Mouse (Mus musculus) lung, embryonic 15.5 days (tissue): ENCODE measurements at regions not wholly inside any gene's neighbourhood (a gene's known extent, or its start where the extent isn't known, plus 50 kb on each side); places are given as distances from the start of the nearest gene placed in this dataset.

Experiments used
- ATAC-seq: fragments of 200-750 bp; cut with Nextera tagmentation; 2 replicates; pipeline ENCODE4 v1.8.0; 2017; ENCODE audit warnings: moderate number of reproducible peaks, borderline replicate concordance; ENCODE audit not compliant: low FRiP score, low TSS enrichment; ENCODE audit errors: extremely low read depth
- H3K27ac ChIP-seq: fragments of 300-500 bp; sonication (generic); 2 replicates; pipeline ENCODE4 v1.5.1; 2015; ENCODE audit warnings: moderate library complexity, mild to moderate bottlenecking, inconsistent platforms
- H3K27me3 ChIP-seq: fragments of 300-500 bp; sonication (generic); 2 replicates; pipeline ENCODE4 v1.6.1; 2015; ENCODE audit warnings: inconsistent platforms
- H3K36me3 ChIP-seq: fragments of 300-500 bp; sonication (generic); 2 replicates; pipeline ENCODE4 v1.6.1; 2015; ENCODE audit warnings: inconsistent platforms
- H3K4me1 ChIP-seq: fragments of 300-500 bp; sonication (generic); 2 replicates; pipeline ENCODE4 v1.6.1; 2015; ENCODE audit warnings: inconsistent platforms
- H3K4me2 ChIP-seq: fragments of 300-500 bp; sonication (generic); 2 replicates; pipeline ENCODE4 v1.6.1; 2015; ENCODE audit warnings: inconsistent platforms, mild to moderate bottlenecking, moderate library complexity
- H3K4me3 ChIP-seq: fragments of 300-500 bp; sonication (generic); 2 replicates; pipeline ENCODE4 v1.5.1; 2015; ENCODE audit warnings: mild to moderate bottlenecking, inconsistent platforms
- H3K9ac ChIP-seq: fragments of 300-500 bp; sonication (generic); 2 replicates; pipeline ENCODE4 v1.6.1; 2015; ENCODE audit warnings: inconsistent platforms
- H3K9me3 ChIP-seq: fragments of 300-500 bp; sonication (generic); 2 replicates; pipeline ENCODE4 v1.6.1; 2016; ENCODE audit warnings: inconsistent platforms
- WGBS: fragments of 180-500 bp; shearing (Covaris S2); methylation state at CpG from one replicate; pipeline ENCODE4 v1.1.7; 2015; 5-methylcytosine and 5-hydroxymethylcytosine counted together

- no peaks in the 10 kb centered on the region for H3K9me3 ChIP-seq
- 56% methylated on average over 4 of the region's 4 CpGs for WGBS
- H3K9ac ChIP-seq, result no peak overlapping the region
- H3K27me3 ChIP-seq, result no peaks in the 10 kb centered on the region
- 0 out of 2 replicates have a peak overlapping the region, but pooled peaks have one; percentile 43 for H3K27ac ChIP-seq
- ATAC-seq, result no peak
- H3K36me3 ChIP-seq, result no peaks in the 10 kb centered on the region
- no peak overlapping the region for H3K4me3 ChIP-seq
- peaks cover 14% of the 10 kb centered on the region for H3K4me1 ChIP-seq
- no peak overlapping the region for H3K4me2 ChIP-seq
Measured at GRCm38 (mm10) chr6:14632837-14633236, 122.2 kb downstream of the Ppp1r3a start.

- WGBS, result 13% methylated on average over 2 of the region's 2 CpGs
- peaks cover 14% of the 10 kb centered on the region for H3K4me1 ChIP-seq
- H3K27me3 ChIP-seq, result no peaks in the 10 kb centered on the region
- no peaks in the 10 kb centered on the region for H3K36me3 ChIP-seq
- ATAC-seq, result peak; percentile 55; the same call in 1 of the 2 replicates
- H3K9ac ChIP-seq, result no peak overlapping the region
- H3K27ac ChIP-seq, result peak overlapping the region; percentile 43
- H3K4me2 ChIP-seq, result no peak overlapping the region
- H3K4me3 ChIP-seq, result no peak overlapping the region
- no peaks in the 10 kb centered on the region for H3K9me3 ChIP-seq
Measured at GRCm38 (mm10) chr6:14631719-14632445, 123.2 kb downstream of the Ppp1r3a start.

DNA sequence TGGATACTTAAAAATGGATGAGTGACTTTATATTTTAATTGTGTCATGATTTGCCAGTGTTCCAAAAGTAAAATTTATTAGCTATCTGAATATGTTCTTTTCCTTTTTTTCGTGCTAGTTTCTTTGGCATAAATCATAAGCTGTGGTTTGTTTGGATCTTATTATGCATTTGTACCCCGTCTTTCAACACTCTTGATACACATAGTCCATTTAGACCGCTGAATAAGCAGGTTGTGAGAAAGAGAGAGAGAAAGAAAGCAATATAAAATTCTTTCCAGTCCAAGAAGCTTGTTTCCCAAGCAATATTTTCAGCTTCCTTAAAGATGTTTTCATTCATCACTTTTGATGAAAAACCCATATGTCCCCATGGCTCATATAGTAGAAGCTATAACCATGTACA is 138.4 kb downstream of the Ppp1r3a start:
- Histone ChIP-seq H3K9ac (no peak overlapping the region), H3K4me1 (no peaks in the 10 kb centered on the region), H3K36me3 (no peaks in the 10 kb centered on the region), H3K4me3 (no peak overlapping the region), H3K27ac (no peak overlapping the region), H3K27me3 (no peaks in the 10 kb centered on the region), H3K9me3 (no peaks in the 10 kb centered on the region), H3K4me2 (no peak overlapping the region)
- no peak for ATAC-seq
- WGBS, result 49% methylated on average over 3 of the region's 3 CpGs

DNA sequence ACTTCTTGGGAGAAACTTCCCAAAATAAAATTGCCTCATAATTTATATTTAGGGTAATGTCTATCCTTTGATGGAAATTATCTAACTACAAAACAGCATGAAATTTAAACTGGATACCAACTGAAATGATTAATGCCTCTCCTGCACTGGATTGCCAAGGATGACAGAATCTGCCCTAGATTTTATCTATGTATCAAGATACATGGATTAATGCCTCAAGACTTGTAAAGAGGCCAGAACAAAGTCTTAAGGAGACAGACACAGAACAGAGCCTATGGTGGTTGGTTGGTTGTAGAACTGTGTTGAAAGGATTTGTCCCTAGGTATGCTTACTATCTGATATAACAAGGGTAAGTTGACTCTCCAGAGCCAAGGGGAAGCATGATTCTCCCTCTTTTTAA is 147.0 kb downstream of the Ppp1r3a start:
- Histone ChIP-seq H3K36me3 (no peaks in the 10 kb centered on the region), H3K9me3 (no peaks in the 10 kb centered on the region), H3K4me3 (no peak overlapping the region), H3K4me2 (no peak overlapping the region), H3K27ac (no peak overlapping the region), H3K27me3 (no peaks in the 10 kb centered on the region), H3K4me1 (no peaks in the 10 kb centered on the region), H3K9ac (no peak overlapping the region)
- ATAC-seq, result no peak

DNA sequence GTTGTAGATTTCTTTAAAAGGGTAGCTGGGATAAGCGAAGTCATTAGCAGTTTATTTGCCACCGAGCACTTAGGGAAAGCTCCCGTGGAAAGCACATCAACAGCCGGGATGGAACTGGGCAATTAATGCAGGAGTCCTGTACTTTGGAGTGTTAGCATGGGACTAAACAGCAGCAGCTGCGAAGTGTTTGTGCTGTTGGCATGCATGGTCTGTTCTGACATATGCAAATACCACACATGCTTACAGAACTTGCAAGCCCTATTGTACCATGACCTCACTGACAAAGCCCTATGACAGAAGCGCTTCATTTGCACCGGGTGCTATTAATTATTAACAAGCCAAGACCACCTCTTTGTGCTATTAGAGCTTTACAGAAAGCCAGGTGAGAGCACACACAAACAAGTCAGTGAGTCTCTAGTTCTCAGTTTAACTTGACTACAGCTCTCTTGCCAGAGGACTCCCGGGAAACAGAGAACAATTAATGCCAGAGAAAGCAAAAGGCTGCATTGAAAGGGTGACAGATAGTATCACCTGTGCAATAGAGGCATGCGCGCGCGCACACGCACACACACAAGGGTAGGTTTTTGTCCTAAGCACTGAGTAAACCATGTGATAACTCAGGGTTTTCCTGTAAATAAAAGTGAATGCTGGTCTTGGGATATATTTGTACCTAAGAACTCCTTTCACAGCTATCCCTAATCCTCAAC is 154.4 kb downstream of the Ppp1r3a start:
- H3K9ac ChIP-seq, result no peak overlapping the region
- no peaks in the 10 kb centered on the region for H3K36me3 ChIP-seq
- H3K4me1 ChIP-seq, result peaks cover 4% of the 10 kb centered on the region; the same call in 1 of the 2 replicates
- ATAC-seq, result no peak
- H3K4me3 ChIP-seq, result no peak overlapping the region
- no peaks in the 10 kb centered on the region for H3K9me3 ChIP-seq
- no peak overlapping the region for H3K4me2 ChIP-seq
- no peaks in the 10 kb centered on the region for H3K27me3 ChIP-seq
- WGBS, result 63% methylated on average over 13 of the region's 13 CpGs
- H3K27ac ChIP-seq, result no peak overlapping the region

- Histone ChIP-seq H3K36me3 (no peaks in the 10 kb centered on the region), H3K27me3 (no peaks in the 10 kb centered on the region), H3K27ac (peak overlapping the region; percentile 24; the same call in 1 of the 2 replicates), H3K4me3 (no peak overlapping the region), H3K4me2 (no peak overlapping the region), H3K9me3 (no peaks in the 10 kb centered on the region), H3K9ac (no peak overlapping the region), H3K4me1 (peaks cover 4% of the 10 kb centered on the region; the same call in 1 of the 2 replicates)
- no peak for ATAC-seq
- 56% methylated on average over 4 of the region's 4 CpGs for WGBS
Measured at GRCm38 (mm10) chr6:14596880-14597466, 158.1 kb downstream of the Ppp1r3a start.

- Histone ChIP-seq H3K36me3 (no peaks in the 10 kb centered on the region), H3K27me3 (no peaks in the 10 kb centered on the region), H3K4me2 (no peak overlapping the region), H3K4me3 (no peak overlapping the region), H3K27ac (no peak overlapping the region), H3K9me3 (no peaks in the 10 kb centered on the region), H3K4me1 (no peaks in the 10 kb centered on the region), H3K9ac (no peak overlapping the region)
- 15% methylated on average over 1 of the region's 1 CpGs for WGBS
- no peak for ATAC-seq
Measured at GRCm38 (mm10) chr6:14585827-14586226, 169.2 kb downstream of the Ppp1r3a start.

DNA sequence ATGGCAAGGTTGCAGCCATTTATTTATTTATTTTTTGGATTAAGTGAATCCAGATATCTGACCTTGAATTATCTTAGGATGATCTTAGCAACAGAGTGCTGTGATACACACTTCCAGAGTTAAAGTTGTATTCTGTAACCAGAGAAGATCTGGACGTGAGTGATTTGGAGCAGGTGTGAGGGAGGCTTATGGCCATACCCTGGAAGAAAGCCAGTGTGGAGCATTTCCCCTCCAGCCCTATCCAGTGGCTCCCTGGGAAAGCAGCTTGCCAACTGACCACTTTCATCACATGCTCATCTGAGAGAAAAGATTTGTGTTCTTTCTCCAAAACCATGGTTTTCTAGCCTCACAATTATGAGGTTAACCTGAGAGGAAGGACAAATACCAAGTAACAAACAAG is 171.2 kb downstream of the Ppp1r3a start:
- no peak overlapping the region for H3K4me2 ChIP-seq
- no peak overlapping the region for H3K4me3 ChIP-seq
- no peaks in the 10 kb centered on the region for H3K36me3 ChIP-seq
- no peaks in the 10 kb centered on the region for H3K4me1 ChIP-seq
- H3K27me3 ChIP-seq, result no peaks in the 10 kb centered on the region
- WGBS, result 25% methylated on average over 1 of the region's 1 CpGs
- no peak overlapping the region for H3K27ac ChIP-seq
- no peak for ATAC-seq
- no peak overlapping the region for H3K9ac ChIP-seq
- H3K9me3 ChIP-seq, result no peaks in the 10 kb centered on the region

DNA sequence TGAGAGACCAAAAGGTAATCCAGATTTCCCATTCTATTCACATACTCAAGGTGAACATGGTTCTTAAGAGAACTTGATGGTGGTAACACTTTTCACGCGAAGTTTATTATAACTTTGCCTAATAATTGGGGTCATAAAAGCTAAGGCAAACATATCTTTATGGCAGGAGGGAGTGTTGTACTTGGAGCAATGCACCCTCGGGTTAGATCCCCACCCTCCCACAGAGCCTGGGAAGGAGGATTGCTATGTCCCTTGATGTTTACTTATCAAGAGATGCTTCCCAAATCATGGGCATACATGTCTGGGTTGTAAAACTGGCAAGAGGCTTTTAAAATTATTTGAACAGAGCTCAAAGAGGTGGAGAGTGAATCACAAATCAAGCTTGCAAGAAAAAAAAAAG is 180.5 kb downstream of the Ppp1r3a start:
- Histone ChIP-seq H3K4me3 (no peak overlapping the region), H3K9me3 (no peaks in the 10 kb centered on the region), H3K4me2 (no peak overlapping the region), H3K36me3 (no peaks in the 10 kb centered on the region), H3K27ac (no peak overlapping the region), H3K4me1 (no peaks in the 10 kb centered on the region), H3K9ac (no peak overlapping the region), H3K27me3 (no peaks in the 10 kb centered on the region)
- WGBS, result 60% methylated on average over 3 of the region's 3 CpGs
- ATAC-seq, result no peak

DNA sequence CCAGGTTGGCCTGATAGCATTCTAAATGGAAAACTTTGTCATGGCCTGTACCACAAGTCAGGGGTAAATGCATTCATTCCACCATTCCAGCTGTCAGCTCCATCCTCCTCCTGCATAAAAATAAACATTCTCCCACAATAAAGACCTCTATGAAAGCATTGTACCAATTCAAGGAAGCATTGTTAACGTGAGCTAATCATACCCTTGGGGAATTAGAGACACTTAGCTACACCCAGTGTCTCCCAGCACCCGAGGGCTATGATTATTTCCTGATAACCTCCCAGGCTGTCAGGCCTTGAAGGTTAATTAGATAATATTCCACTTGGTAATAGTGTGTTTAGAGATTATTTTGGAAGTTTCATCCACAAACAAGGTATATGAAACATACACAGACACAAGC is 182.1 kb downstream of the Ppp1r3a start:
- WGBS, result 29% methylated on average over 2 of the region's 2 CpGs
- H3K4me2 ChIP-seq, result no peak overlapping the region
- H3K27me3 ChIP-seq, result no peaks in the 10 kb centered on the region
- H3K9ac ChIP-seq, result no peak overlapping the region
- no peak overlapping the region for H3K4me3 ChIP-seq
- H3K9me3 ChIP-seq, result no peaks in the 10 kb centered on the region
- no peak for ATAC-seq
- H3K4me1 ChIP-seq, result no peaks in the 10 kb centered on the region
- H3K36me3 ChIP-seq, result no peaks in the 10 kb centered on the region
- H3K27ac ChIP-seq, result no peak overlapping the region

DNA sequence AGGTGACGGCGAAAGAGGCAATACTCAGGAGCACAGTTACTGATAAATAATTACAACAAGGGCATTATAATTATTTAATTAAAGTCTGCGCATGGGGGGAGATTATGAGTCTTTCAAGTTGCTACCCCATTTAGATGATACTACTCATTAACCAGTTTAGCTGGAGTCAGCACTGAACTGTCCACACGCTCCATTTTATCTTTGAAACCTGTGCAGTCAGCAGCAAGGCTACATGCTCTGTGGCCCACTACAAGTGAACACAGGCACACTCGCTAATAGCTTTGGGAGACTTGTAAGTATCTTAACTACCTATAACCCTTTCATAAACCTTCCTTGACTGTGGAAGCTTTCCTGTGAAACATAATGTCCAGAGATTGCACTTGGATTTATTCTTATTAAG is 214.7 kb downstream of the Ppp1r3a start:
- no peak overlapping the region for H3K27ac ChIP-seq
- H3K9ac ChIP-seq, result no peak overlapping the region
- no peak overlapping the region for H3K4me3 ChIP-seq
- no peaks in the 10 kb centered on the region for H3K27me3 ChIP-seq
- WGBS, result 93% methylated on average over 5 of the region's 5 CpGs
- H3K4me2 ChIP-seq, result no peak overlapping the region
- H3K4me1 ChIP-seq, result no peaks in the 10 kb centered on the region
- ATAC-seq, result no peak
- no peaks in the 10 kb centered on the region for H3K36me3 ChIP-seq
- no peaks in the 10 kb centered on the region for H3K9me3 ChIP-seq

GRCm38 (mm10) chr6:14529096-14529495 is 226.0 kb downstream of the Ppp1r3a start:
- WGBS, result 55% methylated on average over 2 of the region's 2 CpGs
- Histone ChIP-seq H3K27ac (no peak overlapping the region), H3K9me3 (no peaks in the 10 kb centered on the region), H3K4me2 (no peak overlapping the region), H3K9ac (no peak overlapping the region), H3K4me1 (no peaks in the 10 kb centered on the region), H3K36me3 (no peaks in the 10 kb centered on the region), H3K27me3 (no peaks in the 10 kb centered on the region), H3K4me3 (no peak overlapping the region)
- no peak for ATAC-seq
